Mouse (Mus musculus) left cerebral cortex, postnatal 36 days (tissue): ENCODE measurements at regions not wholly inside any gene's neighbourhood (a gene's known extent, or its start where the extent isn't known, plus 50 kb on each side); places are given as distances from the start of the nearest gene placed in this dataset.

Source experiments
- DNase-seq, 2 experiments: peaks; one replicate each; pipeline ENCODE4 v3.0.0; 2021 to 2022; ENCODE audit warnings: low spot score in 2 of 2, mixed read lengths in 1 of 2
- intact Hi-C: fragments of 180-260 bp; cut with DNase I; formaldehyde crosslinking; loops from one replicate; pipeline ENCODE4 v1.15.1; 2025

GRCm38 (mm10) chr13:28664698-28665097 is 288.8 kb downstream of the Sox4 start:
- no peak for DNase-seq
- intact Hi-C loops: no loop called here

GRCm38 (mm10) chr13:28663950-28664681 is 289.4 kb downstream of the Sox4 start:
- intact Hi-C loops: no loop called here
- no peak for DNase-seq

GRCm38 (mm10) chr13:28663459-28663858 is 290.1 kb downstream of the Sox4 start:
- no peak for DNase-seq
- intact Hi-C loops: no loop called here

- no peak for DNase-seq
- intact Hi-C loops: no loop called here
These were observed 291.2 kb downstream of the Sox4 start for GRCm38 (mm10) chr13:28662316-28662752.

- DNase-seq: no peak
- intact Hi-C loops: no loop called here
These were observed 293.4 kb downstream of the Sox4 start for GRCm38 (mm10) chr13:28660151-28660550.

GRCm38 (mm10) chr13:28658652-28659051 is 294.9 kb downstream of the Sox4 start:
- intact Hi-C loops: no loop called here
- no peak for DNase-seq

- intact Hi-C loops: no loop called here
- no peak for DNase-seq
These were observed 298.6 kb downstream of the Sox4 start for GRCm38 (mm10) chr13:28654883-28655282.

- no peak for DNase-seq
- intact Hi-C loops: no loop called here
These were observed 300.2 kb downstream of the Sox4 start for GRCm38 (mm10) chr13:28653362-28653761.

- peak in 1 of 2 experiments; percentile 10 for DNase-seq
- intact Hi-C loops: no loop called here
These were observed 301.7 kb downstream of the Sox4 start for GRCm38 (mm10) chr13:28651810-28652209.

GRCm38 (mm10) chr13:28645881-28646280 is 307.6 kb downstream of the Sox4 start:
- no peak for DNase-seq
- intact Hi-C loops: no loop called here

- no peak for DNase-seq
- intact Hi-C loops: no loop called here
These were observed 308.5 kb downstream of the Sox4 start for GRCm38 (mm10) chr13:28644846-28645574.

GRCm38 (mm10) chr13:28640826-28641225 is 312.7 kb downstream of the Sox4 start:
- DNase-seq: no peak
- intact Hi-C loops: no loop called here

GRCm38 (mm10) chr13:28635230-28635950 is 318.1 kb downstream of the Sox4 start:
- intact Hi-C loops: no loop called here
- no peak for DNase-seq

- DNase-seq: no peak
- intact Hi-C loops: no loop called here
These were observed 319.9 kb downstream of the Sox4 start for GRCm38 (mm10) chr13:28633541-28634041.

- intact Hi-C loops: no loop called here
- DNase-seq: no peak
These were observed 323.8 kb downstream of the Sox4 start for GRCm38 (mm10) chr13:28629431-28630331.

GRCm38 (mm10) chr13:28628751-28629150 is 324.8 kb downstream of the Sox4 start:
- no peak for DNase-seq
- intact Hi-C loops: no loop called here

GRCm38 (mm10) chr13:28618961-28619360 is 334.6 kb downstream of the Sox4 start:
- intact Hi-C loops: no loop called here
- no peak for DNase-seq

GRCm38 (mm10) chr13:28617503-28617902 is 336.0 kb downstream of the Sox4 start:
- no peak for DNase-seq
- intact Hi-C loops: no loop called here

- no peak for DNase-seq
- intact Hi-C loops: no loop called here
These were observed 336.7 kb downstream of the Sox4 start for GRCm38 (mm10) chr13:28616645-28617381.
